Mouse (Mus musculus): ENCODE measurements around the gene Dtnbp1. TPM values are rescaled to one million over a fixed set of nuclear protein-coding genes. Genes with fewer than 3 reads are reported as not detected.

Dtnbp1 gene
- polyA plus RNA-seq (2012; ENCODE audit: low replicate concordance) = 36.1 and 38.1 TPM in 2 replicates

GRCm38 (mm10) chr13:45001911-45002615, at the start of gene Dtnbp1:
Gene Dtnbp1 (minus strand): TSS chr13:45002147.

Other genes starting within 250 kb of the Dtnbp1 start
- not detected in 2 replicates for gene Gm9817, start 76.5 kb upstream of the Dtnbp1 start, polyA plus RNA-seq (2012; ENCODE audit: low replicate concordance)